Mouse (Mus musculus): ENCODE results near the gene Tmem106a. TPM values are rescaled to one million over a fixed set of nuclear protein-coding genes. Genes with fewer than 3 reads are reported as not detected.

Tmem106a gene
- total RNA-seq, 1 experiment from 2014 or later = 11.4 TPM

DNA sequence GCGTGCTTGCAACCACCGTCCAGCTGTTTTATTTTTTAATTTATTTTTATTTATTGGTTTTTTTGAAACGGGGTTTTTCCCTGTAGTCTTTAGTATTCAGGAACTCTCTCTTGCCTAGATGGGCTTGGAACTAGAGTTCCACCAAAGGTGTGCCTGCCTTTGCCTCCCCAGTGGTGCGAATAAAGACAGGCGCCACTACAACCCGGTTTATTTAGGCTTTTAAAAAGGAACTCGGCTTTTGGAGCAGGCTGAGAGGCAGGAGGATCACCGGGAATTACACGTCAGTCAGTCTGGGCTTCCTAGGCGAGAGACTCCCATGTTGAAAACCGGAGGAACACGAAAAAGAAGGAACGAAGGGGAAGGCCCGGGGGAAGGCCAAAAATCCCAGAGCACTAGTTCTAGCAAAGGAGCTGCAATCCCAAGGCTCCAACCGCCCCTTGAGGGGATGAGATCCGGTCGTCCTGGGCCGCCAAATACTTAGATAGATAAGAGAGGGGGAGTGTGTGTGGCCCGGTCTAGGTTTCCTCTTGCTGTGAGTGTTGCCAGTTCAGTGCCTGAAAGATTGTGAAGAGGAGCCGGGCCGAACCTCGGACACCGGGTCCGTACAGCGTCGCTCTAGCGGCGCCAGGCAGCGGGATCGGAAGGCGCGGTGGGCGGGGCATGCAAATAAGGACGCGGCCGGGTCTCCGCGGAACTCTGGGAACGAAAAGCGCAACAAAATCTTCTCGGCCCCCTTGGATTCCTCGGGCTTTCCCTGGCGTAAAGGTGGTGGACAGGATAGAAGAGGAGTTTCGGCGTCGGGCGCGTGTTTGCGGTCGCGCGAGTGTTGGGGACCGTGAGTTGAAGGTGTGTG lies 59.0 kb downstream of the Tmem106a start:
- DNase-seq = peak; percentile 82

Other genes with a start within 250 kb of the Tmem106a start
- 1.8 TPM in 2 replicates for gene G6pc, start 214.7 kb upstream of the Tmem106a start, total RNA-seq (2021)
- 34.0 and 36.3 TPM in 2 replicates for gene Aarsd1, start 164.6 kb upstream of the Tmem106a start, total RNA-seq (2021)
- 3.7 and 4.2 TPM in 2 replicates for gene Gm27029, start 157.4 kb upstream of the Tmem106a start, total RNA-seq (2021)
- 26.3 and 26.4 TPM in 2 replicates for gene Rundc1, start 157.2 kb upstream of the Tmem106a start, total RNA-seq (2021)
- 3.2 and 3.9 TPM in 2 replicates for gene Ptges3l, start 156.9 kb upstream of the Tmem106a start, total RNA-seq (2021)
- gene Rpl27, start 139.9 kb upstream of the Tmem106a start, total RNA-seq (2021) = 74.2 and 91.6 TPM in 2 replicates
- gene Ifi35, start 133.8 kb upstream of the Tmem106a start, total RNA-seq (2021) = 33.5 and 39.5 TPM in 2 replicates
- 8.1 and 11.1 TPM in 2 replicates for gene Rnd2, start 117.2 kb upstream of the Tmem106a start, total RNA-seq (2021)
- gene Vat1, start 116.0 kb upstream of the Tmem106a start, total RNA-seq (2021) = 104 and 112 TPM in 2 replicates
- 3.5 and 3.9 TPM in 2 replicates for gene Brca1, start 30.3 kb upstream of the Tmem106a start, total RNA-seq (2021)
- 156 and 164 TPM in 2 replicates for gene Nbr1, start 30.1 kb upstream of the Tmem106a start, total RNA-seq (2021)
- not detected in 2 replicates for gene Gm11634, start 17.0 kb downstream of the Tmem106a start, total RNA-seq (2021)
- 29.9 and 37.3 TPM in 2 replicates for gene Rdm1, start 45.0 kb downstream of the Tmem106a start, total RNA-seq (2021)
- 5.9 and 8.9 TPM in 2 replicates for gene Arl4d, start 83.3 kb downstream of the Tmem106a start, total RNA-seq (2021)
- 28.0 TPM in 2 replicates for gene Dhx8, start 150.7 kb downstream of the Tmem106a start, total RNA-seq (2021)
- 1.4 and 1.9 TPM in 2 replicates for gene Etv4, start 203.1 kb downstream of the Tmem106a start, total RNA-seq (2021)